In the genomic region with DNA sequence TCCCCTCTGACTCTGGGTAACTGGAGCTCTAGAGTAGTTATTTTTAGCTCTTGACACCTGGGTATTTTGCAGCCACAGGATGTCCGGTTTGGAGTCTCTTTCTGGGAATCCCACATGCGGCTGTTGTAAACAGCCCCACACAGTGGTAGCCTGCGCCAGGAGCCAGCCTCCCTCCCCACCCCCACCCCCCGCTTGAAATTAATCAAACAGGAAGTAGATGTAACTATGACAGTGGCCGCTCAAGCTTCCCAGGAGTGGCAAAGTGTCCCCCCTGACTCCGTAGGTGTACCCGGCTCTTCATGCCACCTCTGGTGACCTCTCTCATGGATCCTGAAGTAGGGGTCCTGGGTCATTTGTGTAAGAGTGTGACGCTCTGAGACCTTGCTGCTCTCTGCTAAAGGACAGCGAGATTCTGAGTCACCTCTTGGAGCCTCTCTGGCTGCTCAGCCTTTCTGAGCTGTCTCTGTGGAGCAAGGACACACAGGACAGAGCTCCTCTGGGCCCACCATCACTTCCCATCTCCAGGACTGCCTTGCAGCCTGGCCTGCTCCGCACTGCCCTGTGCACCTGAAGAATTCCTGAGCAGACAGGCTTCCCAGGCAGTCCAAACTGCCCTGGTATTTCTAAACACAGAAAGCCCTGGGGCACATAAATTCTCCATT, we compare ENCODE assay signal across 8 mouse cellular contexts. TPM values are rescaled to one million over a fixed set of nuclear protein-coding genes. Genes with fewer than 3 reads are reported as not detected.
DNase-seq lines count a peak whose midpoint lies in the region; ATAC-seq lines count a peak whose summit lies in the region.

No protein-coding gene starts in this region.

- no peak for ATAC-seq in hindbrain, embryonic 13.5 days (ENCODE audit: low FRiP score)
- ATAC-seq in liver, embryonic 15.5 days (ENCODE audit: insufficient read depth) = no peak
- ATAC-seq in megakaryocyte-erythroid progenitor cell, adult 5-6 weeks (replicated peaks; ENCODE audit: low FRiP score, low TSS enrichment, poor library complexity, severe bottlenecking) = no peak

- H3K4me3 ChIP-seq in hindbrain, embryonic 13.5 days = no peak overlapping the region
- no peak overlapping the region for H3K4me3 ChIP-seq in liver, embryonic 15.5 days (replicated peaks)

- DNase-seq in kidney, adult 11 months = peak; percentile 67
- no peak for DNase-seq in kidney, adult 18-20 months
- DNase-seq in adrenal gland, postnatal 10 days = peak; percentile 72
- peak; percentile 54 for DNase-seq in yolk sac, embryonic 10.5 days (ENCODE audit: low spot score)
- no peak for DNase-seq in cerebellum, postnatal 4 days (ENCODE audit: low spot score in 2 of 2)

- H3K9ac ChIP-seq in hindbrain, embryonic 13.5 days = peak overlapping the region; percentile 46; the same call in 1 of the 2 replicates
- no peak overlapping the region for H3K9ac ChIP-seq in liver, embryonic 15.5 days

- H3K4me1 ChIP-seq in hindbrain, embryonic 13.5 days (replicated peaks) = peaks cover 65% of the 10 kb centered on the region
- H3K4me1 ChIP-seq in liver, embryonic 15.5 days (replicated peaks) = peaks cover 48% of the 10 kb centered on the region

- 60% methylated on average over 10 of the region's 10 CpGs for WGBS in hindbrain, embryonic 13.5 days
- WGBS in liver, embryonic 15.5 days (ENCODE audit: insufficient replicate concordance) = 30% methylated on average over 10 of the region's 10 CpGs

- H3K4me2 ChIP-seq in hindbrain, embryonic 13.5 days = no peak overlapping the region
- H3K4me2 ChIP-seq in liver, embryonic 15.5 days = peak overlapping the region; percentile 10; the same call in 1 of the 2 replicates

- H3K27ac ChIP-seq in hindbrain, embryonic 13.5 days = peak overlapping the region; percentile 19; the same call in 1 of the 2 replicates
- H3K27ac ChIP-seq in liver, embryonic 15.5 days (replicated peaks) = peak overlapping the region; percentile 51

- peaks cover 5% of the 10 kb centered on the region for H3K36me3 ChIP-seq in hindbrain, embryonic 13.5 days
- no peaks in the 10 kb centered on the region for H3K36me3 ChIP-seq in liver, embryonic 15.5 days (replicated peaks)

- no peaks in the 10 kb centered on the region for H3K9me3 ChIP-seq in hindbrain, embryonic 13.5 days
- no peaks in the 10 kb centered on the region for H3K9me3 ChIP-seq in liver, embryonic 15.5 days (replicated peaks)

- 0 out of 2 replicates have a peak, but pooled peaks cover 4% of the 10 kb centered on the region for H3K27me3 ChIP-seq in hindbrain, embryonic 13.5 days
- H3K27me3 ChIP-seq in liver, embryonic 15.5 days = no peaks in the 10 kb centered on the region

RNA-seq across cellular contexts. Expression of a gene that starts 22.9 kb away (rescaled TPM):
- total RNA-seq in adrenal gland, postnatal 10 days (2021) = 10 to 100 TPM; 50.4 to 76.7 TPM
- polyA plus RNA-seq in hindbrain, embryonic 13.5 days (2015; fragmentation: Nextera tagmentation; extraction: Ambion mirVana) = 27.9 and 28.1 TPM in 2 replicates
- polyA plus RNA-seq in liver, embryonic 15.5 days (2015; fragmentation: Nextera tagmentation; extraction: Ambion mirVana) = 5.7 and 6.5 TPM in 2 replicates
- total RNA-seq in megakaryocyte-erythroid progenitor cell, adult 5-6 weeks (2014; fragmentation: Nextera tagmentation) = 129 and 194 TPM in 2 replicates
- total RNA-seq in megakaryocyte-erythroid progenitor cell, adult 5-6 weeks (2017) = 24.8 and 35.6 TPM in 2 replicates

RNA-seq across cellular contexts. Expression of a gene that starts 43.1 kb away (rescaled TPM):
- total RNA-seq in adrenal gland, postnatal 10 days (2021) = 10 to 100 TPM; 66.1 to 78.6 TPM
- 59.8 and 62.9 TPM in 2 replicates for polyA plus RNA-seq in hindbrain, embryonic 13.5 days (2015; fragmentation: Nextera tagmentation; extraction: Ambion mirVana)
- polyA plus RNA-seq in liver, embryonic 15.5 days (2015; fragmentation: Nextera tagmentation; extraction: Ambion mirVana) = 101 and 106 TPM in 2 replicates
- total RNA-seq in megakaryocyte-erythroid progenitor cell, adult 5-6 weeks (2014; fragmentation: Nextera tagmentation) = 91.5 and 112 TPM in 2 replicates
- total RNA-seq in megakaryocyte-erythroid progenitor cell, adult 5-6 weeks (2017) = 53.7 and 72.6 TPM in 2 replicates

RNA-seq across cellular contexts. Expression of a gene that starts 53.7 kb away (rescaled TPM):
- 10 to 100 TPM; 22.1 to 24.2 TPM for total RNA-seq in adrenal gland, postnatal 10 days (2021)
- 10.4 and 10.8 TPM in 2 replicates for polyA plus RNA-seq in hindbrain, embryonic 13.5 days (2015; fragmentation: Nextera tagmentation; extraction: Ambion mirVana)
- 1.7 and 2.1 TPM in 2 replicates for polyA plus RNA-seq in liver, embryonic 15.5 days (2015; fragmentation: Nextera tagmentation; extraction: Ambion mirVana)
- 12.0 and 13.1 TPM in 2 replicates for total RNA-seq in megakaryocyte-erythroid progenitor cell, adult 5-6 weeks (2014; fragmentation: Nextera tagmentation)
- 6.8 and 8.2 TPM in 2 replicates for total RNA-seq in megakaryocyte-erythroid progenitor cell, adult 5-6 weeks (2017)

Comparison
In these comparisons a context has a peak if more than half of its experiments do, and no peak if none do; other contexts are left out.
1. DNase-seq: peak in kidney, adult 11 months (single experiment), adrenal gland, postnatal 10 days (single experiment) and yolk sac, embryonic 10.5 days (single experiment); none in kidney, adult 18-20 months (single experiment) and cerebellum, postnatal 4 days (0 of 2).